In the genomic region with DNA sequence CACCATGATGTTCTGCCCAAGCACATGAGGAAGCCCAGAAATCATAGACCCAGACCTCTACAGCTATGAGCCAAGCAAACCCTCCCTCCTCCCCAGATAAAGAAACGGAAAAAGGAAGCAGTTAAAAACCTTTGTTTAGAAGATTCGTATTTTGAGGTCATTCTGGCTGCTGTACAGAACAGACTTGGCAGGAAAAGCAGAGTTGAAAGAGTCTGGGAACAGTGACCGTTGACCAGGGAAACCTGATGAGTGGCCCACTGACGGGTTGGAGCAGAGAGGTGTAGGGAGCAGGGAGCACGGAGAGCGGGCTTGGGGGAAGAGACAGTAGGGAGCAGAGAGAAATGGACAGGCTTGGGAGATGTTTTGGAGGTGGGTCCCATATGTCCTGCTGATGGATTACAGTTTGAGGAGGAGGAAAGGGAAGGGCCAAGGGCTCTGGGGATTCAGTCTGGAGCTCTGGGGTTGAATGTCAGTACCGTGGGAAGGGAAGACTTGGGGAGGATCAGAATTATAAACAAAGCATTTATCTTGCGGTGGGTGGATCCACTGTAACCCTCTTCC, we compare ENCODE assay signal across 11 mouse cellular contexts.
A peak's percentile ranks its signal among the peaks of the same experiment; 100 is the strongest.
DNase-seq lines count a peak whose midpoint lies in the region; ATAC-seq lines count a peak whose summit lies in the region.
"Had no signal": no experiment of that assay in that cellular context is flagged by ENCODE, and none has a peak within 500 bp of the region (broad histone marks: within the 10 kb centered on the region; RNA-seq: fewer than 3 reads in every experiment).

No protein-coding gene starts in this region.

- peak; percentile 49; the same call in 1 of the 2 replicates for ATAC-seq in kidney, embryonic 14.5 days (ENCODE audit: low FRiP score, low TSS enrichment)

- DNase-seq in heart, adult 18-20 months: peak; percentile 62 to 69
- DNase-seq in heart, embryonic 10.5 days (ENCODE audit: low spot score): no peak
- DNase-seq in heart, adult 9 months (ENCODE audit: low spot score in 2 of 2): peak; percentile 57 to 58
- DNase-seq in ovary, postnatal 14 days (ENCODE audit: low spot score): peak; percentile 39
- DNase-seq in layer of hippocampus, adult 11-12 months (ENCODE audit: low spot score): no peak
- no peak for DNase-seq in thymus, postnatal 25 days
- DNase-seq in cerebellum, adult 11 months: no peak

- no peak overlapping the region for H3K4me2 ChIP-seq in kidney, embryonic 14.5 days (replicated peaks; ENCODE audit: low read depth, low read length)
- H3K4me2 ChIP-seq: embryonic facial prominence, embryonic 12.5 days; hindbrain, embryonic 12.5 days had no signal

- H3K4me3 ChIP-seq in heart, embryonic 10.5 days: no peak overlapping the region
- H3K4me3 ChIP-seq in kidney, embryonic 14.5 days (ENCODE audit: low read length): no peak overlapping the region
- H3K4me3 ChIP-seq: embryonic facial prominence, embryonic 12.5 days; hindbrain, embryonic 12.5 days; myocyte had no signal

- H3K27me3 ChIP-seq in heart, embryonic 10.5 days (ENCODE audit: insufficient read depth, poor library complexity, severe bottlenecking): peaks cover 16% of the 10 kb centered on the region
- H3K27me3 ChIP-seq in kidney, embryonic 14.5 days (ENCODE audit: control insufficient read depth, insufficient read depth, low read length): 0 out of 2 replicates have a peak, but pooled peaks cover 4% of the 10 kb centered on the region
- H3K27me3 ChIP-seq: embryonic facial prominence, embryonic 12.5 days had no signal

- WGBS in heart, embryonic 10.5 days: 67% methylated on average over 8 of the region's 8 CpGs
- WGBS in kidney, embryonic 14.5 days: 33% methylated on average over 8 of the region's 8 CpGs

- H3K9ac ChIP-seq in kidney, embryonic 14.5 days (ENCODE audit: low read depth, low read length): no peak overlapping the region
- H3K9ac ChIP-seq: embryonic facial prominence, embryonic 12.5 days; hindbrain, embryonic 12.5 days had no signal

- H3K9me3 ChIP-seq in heart, embryonic 10.5 days: no peaks in the 10 kb centered on the region; the same call in 1 of the 2 replicates
- H3K9me3 ChIP-seq in kidney, embryonic 14.5 days (ENCODE audit: control insufficient read depth, low read length): no peaks in the 10 kb centered on the region
- H3K9me3 ChIP-seq: embryonic facial prominence, embryonic 12.5 days; hindbrain, embryonic 12.5 days had no signal

- no peak overlapping the region for H3K27ac ChIP-seq in heart, embryonic 10.5 days
- H3K27ac ChIP-seq in kidney, embryonic 14.5 days (ENCODE audit: low read depth, low read length): no peak overlapping the region
- H3K27ac ChIP-seq: embryonic facial prominence, embryonic 12.5 days; hindbrain, embryonic 12.5 days had no signal

- H3K36me3 ChIP-seq in heart, embryonic 10.5 days: no peaks in the 10 kb centered on the region
- H3K36me3 ChIP-seq in kidney, embryonic 14.5 days (ENCODE audit: control insufficient read depth, insufficient read depth, low read length): no peaks in the 10 kb centered on the region
- H3K36me3 ChIP-seq: embryonic facial prominence, embryonic 12.5 days; hindbrain, embryonic 12.5 days had no signal

- H3K4me1 ChIP-seq in heart, embryonic 10.5 days: peaks cover 8% of the 10 kb centered on the region; the same call in 1 of the 2 replicates
- no peaks in the 10 kb centered on the region for H3K4me1 ChIP-seq in kidney, embryonic 14.5 days (ENCODE audit: control insufficient read depth, insufficient read depth, low read length)

Comparison
In these comparisons a context has a peak if more than half of its experiments do, and no peak if none do; other contexts are left out.
1. DNase-seq: peak in heart, adult 18-20 months (2 of 2), heart, adult 9 months (2 of 2) and ovary, postnatal 14 days (single experiment); none in heart, embryonic 10.5 days (single experiment), layer of hippocampus, adult 11-12 months (single experiment), thymus, postnatal 25 days (single experiment) and cerebellum, adult 11 months (single experiment).